Mouse (Mus musculus): ENCODE results near the gene Gm12355.

Gm12355 gene

DNA sequence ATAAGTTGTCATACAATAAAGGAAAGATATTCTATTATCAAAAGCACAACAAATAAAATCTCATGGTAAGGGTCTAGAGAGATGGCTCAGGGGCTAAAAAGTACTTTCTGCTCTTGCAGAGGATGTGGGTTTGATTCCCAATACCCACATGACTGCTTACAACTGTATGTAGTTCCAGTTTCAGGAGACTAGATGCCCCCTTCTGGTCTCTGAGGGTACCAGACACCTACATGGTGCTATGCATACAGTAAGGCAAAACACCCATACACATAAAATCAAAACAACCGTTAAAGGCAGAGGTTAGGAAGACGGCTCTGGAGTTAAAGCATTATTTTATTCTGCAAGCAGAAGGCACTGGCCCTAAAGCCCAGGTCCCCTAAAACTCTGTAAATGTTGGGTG, 21.5 kb downstream of the Gm12355 start:
- DNase-seq (ENCODE audit: extremely low read depth, insufficient read length, low spot score), result no peak

GRCm38 (mm10) chr11:98602090-98602690, 23.3 kb downstream of the Gm12355 start:
- no peak for DNase-seq (ENCODE audit: extremely low read depth, insufficient read length, low spot score)

DNA sequence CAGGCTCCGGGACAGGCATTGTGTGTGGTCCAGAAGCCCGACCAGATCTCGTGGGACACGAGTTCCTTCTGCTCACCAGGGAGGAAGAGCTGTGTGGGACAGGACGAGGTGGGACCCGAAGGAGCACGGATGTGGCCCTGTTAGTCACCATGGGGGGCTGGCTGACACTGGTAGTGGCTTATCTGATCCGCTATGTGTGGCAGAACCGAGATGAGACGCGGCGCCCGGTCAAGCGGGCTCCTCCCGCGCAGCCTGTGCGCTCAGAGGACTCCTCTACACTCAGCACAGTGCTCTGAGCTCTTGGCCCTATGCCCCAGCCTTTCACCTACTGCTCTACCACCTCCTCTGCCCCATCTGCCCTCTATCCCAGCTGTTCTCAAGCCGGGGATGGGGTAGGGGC, 26.2 kb downstream of the Gm12355 start:
- no peak for DNase-seq (ENCODE audit: extremely low read depth, insufficient read length, low spot score)

- no peak for DNase-seq (ENCODE audit: extremely low read depth, insufficient read length, low spot score)
Measured at GRCm38 (mm10) chr11:98598851-98599290, 26.6 kb downstream of the Gm12355 start.

GRCm38 (mm10) chr11:98597991-98598390, 27.5 kb downstream of the Gm12355 start, which contains the start of gene Lrrc3c:
Gene Lrrc3c (plus strand): TSS chr11:98598291.
- DNase-seq (ENCODE audit: extremely low read depth, insufficient read length, low spot score), result no peak

GRCm38 (mm10) chr11:98597363-98597762, 28.1 kb downstream of the Gm12355 start:
- DNase-seq (ENCODE audit: extremely low read depth, insufficient read length, low spot score), result no peak

GRCm38 (mm10) chr11:98595955-98596354, 29.5 kb downstream of the Gm12355 start:
- no peak for DNase-seq (ENCODE audit: extremely low read depth, insufficient read length, low spot score)

DNA sequence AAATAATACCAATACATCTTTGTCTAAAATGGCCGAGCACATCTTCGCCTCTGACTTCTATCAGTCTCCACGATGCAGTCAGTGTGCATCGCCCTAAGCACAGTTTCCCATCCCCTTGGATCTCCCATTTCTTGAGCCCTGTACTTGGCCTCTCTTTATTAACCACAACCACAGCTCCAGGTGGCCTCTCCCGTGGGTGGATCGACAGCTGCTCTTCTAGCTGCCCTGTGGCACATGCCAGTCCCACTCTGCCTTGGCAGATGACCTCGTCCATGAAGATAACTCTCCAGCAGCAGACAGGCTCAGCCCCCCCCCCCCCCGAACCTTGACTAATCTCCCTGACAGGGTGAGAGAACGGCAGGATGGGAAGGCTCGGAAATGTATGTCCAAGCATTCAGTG, 30.0 kb downstream of the Gm12355 start:
- DNase-seq (ENCODE audit: extremely low read depth, insufficient read length, low spot score), result no peak

- DNase-seq (ENCODE audit: extremely low read depth, insufficient read length, low spot score), result no peak
Measured at GRCm38 (mm10) chr11:98595021-98595420, 30.4 kb downstream of the Gm12355 start.

DNA sequence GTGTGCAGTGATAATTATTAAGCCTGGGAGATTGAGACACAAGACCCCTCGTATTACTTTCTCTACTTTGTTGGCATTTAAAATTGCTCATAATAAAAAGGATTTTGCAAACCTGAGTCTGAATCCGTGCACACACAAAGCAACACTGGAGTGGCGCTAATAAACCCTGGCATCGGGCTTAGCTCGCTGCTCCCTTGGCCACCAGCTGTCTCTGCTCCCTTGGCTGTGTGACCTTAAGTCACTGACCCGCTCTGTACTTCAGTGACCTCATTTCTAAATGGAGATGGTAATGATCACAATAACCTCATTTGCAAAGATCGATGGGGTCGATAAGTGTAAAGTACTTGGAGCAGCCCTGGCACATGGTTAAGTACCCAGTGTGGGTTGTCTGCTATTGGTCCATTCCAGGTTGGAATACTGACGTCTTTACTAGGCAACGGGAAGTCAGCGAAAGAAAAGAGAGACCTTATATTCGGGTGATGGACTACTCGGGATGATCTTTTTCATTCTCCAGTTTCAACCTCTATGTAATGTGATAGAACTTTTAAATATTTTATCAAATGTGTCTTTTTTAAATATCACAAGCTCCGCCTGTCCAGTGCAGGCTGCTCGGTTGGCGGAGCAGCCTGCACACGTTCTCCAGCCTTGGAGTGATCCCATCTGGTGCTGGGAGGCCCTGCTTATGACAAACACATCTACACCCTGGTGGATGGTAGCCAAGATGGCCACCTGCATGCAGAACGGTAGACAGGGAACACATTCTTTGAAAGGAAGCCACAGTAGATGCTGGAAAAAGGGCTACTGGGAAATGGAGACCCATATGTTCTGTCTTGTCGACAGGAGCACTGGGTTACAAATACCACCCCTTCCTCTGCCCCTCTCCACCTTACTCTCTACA, 34.7 kb downstream of the Gm12355 start:
- no peak for DNase-seq (ENCODE audit: extremely low read depth, insufficient read length, low spot score)

DNA sequence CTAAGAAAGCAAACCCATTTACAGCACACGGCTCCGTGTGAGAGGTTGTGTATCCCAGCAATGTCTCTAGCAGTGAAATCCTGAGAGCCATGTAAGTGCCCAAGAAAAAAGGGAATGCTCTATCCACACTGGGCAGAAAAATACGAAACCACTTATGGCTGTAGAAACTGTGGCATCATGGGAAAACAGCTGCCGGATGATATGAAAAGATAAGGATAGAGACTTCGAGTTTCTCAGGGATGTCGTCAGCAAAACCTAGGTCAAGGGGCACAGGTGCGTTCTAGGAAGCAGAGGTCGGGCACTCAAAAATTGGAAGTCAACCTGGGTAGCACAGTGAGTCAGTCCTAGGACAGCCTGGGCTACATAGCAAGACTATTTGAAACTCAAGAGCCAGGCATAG, 36.2 kb downstream of the Gm12355 start:
- DNase-seq (ENCODE audit: extremely low read depth, insufficient read length, low spot score), result no peak

GRCm38 (mm10) chr11:98588833-98589281, 36.6 kb downstream of the Gm12355 start:
- DNase-seq (ENCODE audit: extremely low read depth, insufficient read length, low spot score), result no peak

GRCm38 (mm10) chr11:98587684-98588546, 37.5 kb downstream of the Gm12355 start:
- peak; percentile 92 for DNase-seq (ENCODE audit: extremely low read depth, insufficient read length, low spot score)

DNA sequence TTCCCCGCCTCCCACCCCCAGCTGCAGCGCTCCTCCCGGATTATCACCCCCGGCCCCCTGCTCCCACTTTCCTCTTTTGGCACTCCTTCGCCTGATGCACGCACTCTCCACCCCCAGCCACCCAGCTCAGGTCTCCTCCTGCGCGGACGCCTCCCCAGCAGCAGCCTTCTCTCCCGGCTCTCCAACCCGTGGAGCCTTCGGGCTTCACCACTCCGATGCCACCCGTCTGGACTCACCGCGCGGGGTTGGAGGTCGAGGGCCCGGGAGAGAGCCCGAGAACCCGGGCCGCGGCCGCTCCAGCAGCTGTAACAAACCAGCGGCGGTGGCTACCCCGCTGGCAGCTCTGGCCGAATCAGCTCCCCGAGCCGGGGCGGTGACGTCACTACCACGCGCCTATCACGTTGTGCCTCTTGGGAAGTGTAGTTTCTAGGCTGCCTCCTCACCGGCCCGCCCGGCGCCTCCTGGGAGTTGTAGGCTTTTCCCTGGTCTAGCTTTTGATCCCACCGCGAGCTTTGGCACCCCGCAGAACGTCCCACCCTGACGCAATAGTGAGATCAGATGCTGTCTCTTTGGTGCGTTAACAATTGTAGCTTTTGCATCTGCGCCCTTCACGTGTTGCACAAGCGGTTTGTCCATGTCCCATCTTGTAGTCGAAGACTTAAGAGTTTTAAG, 38.4 kb downstream of the Gm12355 start, which contains the start of gene Ormdl3:
Ormdl3 (minus strand) TSS at position 477 of the 672 bp plus-strand sequence.
- DNase-seq (ENCODE audit: extremely low read depth, insufficient read length, low spot score), result peak; percentile 93

DNA sequence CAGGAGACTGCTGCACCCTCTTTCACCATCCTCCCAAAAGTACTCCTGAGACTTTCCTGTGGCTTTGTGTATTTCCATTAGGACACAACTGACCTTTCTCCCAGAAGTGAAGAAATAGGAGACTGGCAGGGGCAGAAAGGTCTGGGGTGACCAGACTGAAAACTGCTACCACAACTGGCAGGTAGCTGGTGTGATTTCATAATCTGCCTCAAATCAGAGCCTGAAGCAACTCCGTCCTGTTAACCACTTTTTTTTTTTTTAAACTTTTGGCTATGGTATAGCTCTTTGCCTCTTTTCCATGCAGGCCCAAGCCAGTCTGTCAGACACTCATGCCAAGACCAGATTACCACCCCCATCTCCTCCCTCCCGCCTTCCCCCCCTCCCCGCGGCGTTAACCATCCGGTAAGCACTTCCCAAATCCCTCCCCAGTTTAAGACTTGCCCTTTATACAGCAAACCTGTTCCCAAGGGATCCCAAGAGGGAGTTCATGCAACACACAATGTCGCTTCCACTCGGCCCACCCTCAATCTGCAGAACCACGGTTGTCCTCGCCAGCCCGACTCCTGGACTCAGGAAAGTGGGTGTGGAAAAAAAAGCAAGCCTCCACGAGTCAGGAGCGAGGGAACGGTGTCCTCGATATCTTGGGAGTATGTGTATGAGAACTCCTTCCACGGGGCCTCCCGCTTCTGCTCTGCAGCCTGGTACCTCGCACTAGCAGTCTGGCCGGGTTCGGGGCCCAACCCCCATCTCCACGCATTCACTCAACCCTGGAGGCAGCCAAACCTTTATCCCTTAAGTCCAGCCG, 39.2 kb downstream of the Gm12355 start:
- DNase-seq (ENCODE audit: extremely low read depth, insufficient read length, low spot score), result peak; percentile 52

DNA sequence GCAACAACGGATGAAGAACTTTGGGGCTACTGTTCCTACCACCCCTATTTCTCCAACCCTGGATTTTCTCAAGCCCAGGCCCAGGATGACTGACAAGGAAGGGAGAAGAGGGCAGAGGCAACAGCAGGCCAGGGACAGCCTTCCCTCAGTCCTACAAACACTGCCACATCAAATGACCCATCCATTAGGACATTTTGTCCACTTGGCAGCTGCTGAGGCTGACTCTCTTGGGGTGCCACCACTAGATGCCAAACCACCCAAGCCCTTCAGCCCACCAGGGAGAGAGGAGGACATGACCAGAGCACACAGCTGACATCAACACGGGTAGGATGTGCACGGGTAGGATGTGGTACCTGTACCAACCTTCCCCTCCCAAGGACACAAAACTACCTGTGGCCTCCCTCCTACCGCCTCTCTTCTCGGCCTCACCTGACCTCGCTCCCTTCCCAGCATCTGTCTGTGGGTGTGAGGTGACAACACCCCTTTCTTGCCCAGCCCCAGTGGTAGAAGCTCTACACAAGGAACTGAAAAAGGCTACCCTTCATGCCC, 40.8 kb downstream of the Gm12355 start:
- no peak for DNase-seq (ENCODE audit: extremely low read depth, insufficient read length, low spot score)

DNA sequence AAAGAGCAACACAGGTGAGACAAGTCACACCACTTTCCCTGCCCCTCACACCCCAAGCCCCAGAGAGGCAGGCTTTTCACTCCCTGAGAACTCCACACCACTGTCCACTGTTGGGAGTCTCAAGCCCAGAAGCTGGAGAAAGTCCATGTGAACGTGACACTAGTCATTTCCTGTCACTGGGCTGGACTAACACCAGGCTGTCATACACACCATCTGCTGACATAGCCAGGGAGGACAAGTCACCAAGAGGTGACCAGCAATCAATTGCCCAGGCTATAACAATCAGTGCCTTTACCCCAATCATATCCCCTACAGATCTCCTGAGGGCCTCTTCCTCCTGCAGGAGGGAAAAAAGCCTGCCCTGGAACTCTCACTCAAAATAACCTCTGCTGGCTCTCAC, 41.3 kb downstream of the Gm12355 start:
- no peak for DNase-seq (ENCODE audit: extremely low read depth, insufficient read length, low spot score)

GRCm38 (mm10) chr11:98583571-98583970, 41.9 kb downstream of the Gm12355 start:
- no peak for DNase-seq (ENCODE audit: extremely low read depth, insufficient read length, low spot score)

- no peak for DNase-seq (ENCODE audit: extremely low read depth, insufficient read length, low spot score)
Measured at GRCm38 (mm10) chr11:98583265-98583552, 42.3 kb downstream of the Gm12355 start.

Measured in 3134 (cell line).